12 mouse cellular contexts compared by ENCODE assay signal in the genomic region with DNA sequence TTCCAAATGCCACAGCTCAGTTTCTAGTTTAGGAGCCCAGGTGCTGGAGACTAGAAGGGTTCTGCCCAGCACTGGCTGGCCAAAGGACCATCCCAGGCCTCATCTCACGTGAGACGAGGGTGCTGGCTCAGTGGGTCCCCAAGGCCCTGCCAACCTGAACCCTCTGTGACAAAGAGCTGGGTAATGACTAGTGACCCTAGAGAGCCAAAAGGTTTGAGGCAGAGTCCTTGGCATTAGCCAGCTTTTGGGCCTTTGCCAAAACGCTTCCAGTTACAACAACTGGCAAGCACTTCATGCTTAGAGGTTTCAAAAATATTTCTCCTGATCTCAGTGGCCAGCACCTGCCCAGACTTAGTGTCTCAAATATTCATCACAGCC. TPM values are rescaled to one million over a fixed set of nuclear protein-coding genes. Genes with fewer than 3 reads are reported as not detected.
DNase-seq lines count a peak whose midpoint lies in the region; ATAC-seq lines count a peak whose summit lies in the region.
"Had no signal": no experiment of that assay in that cellular context is flagged by ENCODE, and none has a peak within 500 bp of the region (broad histone marks: within the 10 kb centered on the region; RNA-seq: fewer than 3 reads in every experiment).

No protein-coding gene starts in this region.

- H3K4me1 ChIP-seq in embryonic facial prominence, embryonic 14.5 days (ENCODE audit: control insufficient read depth, insufficient read depth, low read length), result no peaks in the 10 kb centered on the region
- H3K4me1 ChIP-seq in embryonic facial prominence, embryonic 10.5 days, result peaks cover 6% of the 10 kb centered on the region; the same call in 1 of the 2 replicates
- H3K4me1 ChIP-seq in forebrain, embryonic 10.5 days, result peaks cover 14% of the 10 kb centered on the region

- H3K36me3 ChIP-seq in embryonic facial prominence, embryonic 14.5 days (ENCODE audit: control insufficient read depth, insufficient read depth, low read length), result no peaks in the 10 kb centered on the region
- no peaks in the 10 kb centered on the region for H3K36me3 ChIP-seq in embryonic facial prominence, embryonic 10.5 days (replicated peaks)
- no peaks in the 10 kb centered on the region for H3K36me3 ChIP-seq in forebrain, embryonic 10.5 days (replicated peaks)

- peak; percentile 26; the same call in 1 of the 2 replicates for ATAC-seq in embryonic facial prominence, embryonic 14.5 days (ENCODE audit: low read depth)
- ATAC-seq: intestine, embryonic 16.5 days had no signal

- no peak overlapping the region for H3K9ac ChIP-seq in embryonic facial prominence, embryonic 14.5 days (ENCODE audit: low read depth, low read length)

- 64% methylated on average over 3 of the region's 3 CpGs for WGBS in embryonic facial prominence, embryonic 14.5 days
- WGBS in embryonic facial prominence, embryonic 10.5 days, result 57% methylated on average over 3 of the region's 3 CpGs
- WGBS in forebrain, embryonic 10.5 days, result 36% methylated on average over 3 of the region's 3 CpGs

- H3K4me3 ChIP-seq in embryonic facial prominence, embryonic 14.5 days (ENCODE audit: low read depth, low read length), result no peak overlapping the region
- no peak overlapping the region for H3K4me3 ChIP-seq in embryonic facial prominence, embryonic 10.5 days
- H3K4me3 ChIP-seq in forebrain, embryonic 10.5 days, result no peak overlapping the region
- H3K4me3 ChIP-seq: heart, adult 2 months had no signal

- H3K4me2 ChIP-seq in embryonic facial prominence, embryonic 14.5 days (ENCODE audit: low read depth, low read length), result no peak overlapping the region

- H3K27me3 ChIP-seq in embryonic facial prominence, embryonic 14.5 days (replicated peaks; ENCODE audit: control insufficient read depth, insufficient read depth, low read length), result peaks cover 8% of the 10 kb centered on the region; the same call in 1 of the 2 replicates
- peaks cover 82% of the 10 kb centered on the region for H3K27me3 ChIP-seq in embryonic facial prominence, embryonic 10.5 days (replicated peaks; ENCODE audit: low read depth, poor library complexity, severe bottlenecking)
- H3K27me3 ChIP-seq in forebrain, embryonic 10.5 days (ENCODE audit: poor library complexity, severe bottlenecking), result peaks cover 92% of the 10 kb centered on the region

- DNase-seq in embryonic facial prominence, embryonic 14.5 days (ENCODE audit: low spot score), result no peak
- no peak for DNase-seq in embryonic facial prominence, embryonic 10.5 days (ENCODE audit: low spot score)
- DNase-seq in left cerebral cortex, postnatal 4 days, result peak; percentile 27
- DNase-seq in left cerebral cortex, postnatal 36 days (ENCODE audit: low spot score in 2 of 2), result no peak
- peak; percentile 34 to 56 for DNase-seq in adrenal gland, adult 18-20 months (ENCODE audit: low spot score in 2 of 2)
- peak; percentile 42 for DNase-seq in kidney, postnatal 14 days
- DNase-seq in cerebellum, adult 11-12 months, result no peak
- DNase-seq in forebrain, embryonic 10.5 days (ENCODE audit: extremely low spot score, low spot score), result no peak
- DNase-seq: cerebellum, adult 11 months; liver had no signal

- intact Hi-C loops in left cerebral cortex, postnatal 4 days (cut with DNase I), result no loop called here
- intact Hi-C loops in left cerebral cortex, postnatal 36 days (cut with DNase I), result no loop called here

- no peak overlapping the region for H3K27ac ChIP-seq in embryonic facial prominence, embryonic 14.5 days (replicated peaks; ENCODE audit: low read depth, low read length)
- H3K27ac ChIP-seq in embryonic facial prominence, embryonic 10.5 days (replicated peaks), result no peak overlapping the region
- no peak overlapping the region for H3K27ac ChIP-seq in forebrain, embryonic 10.5 days
- H3K27ac ChIP-seq: heart, adult 2 months had no signal

- no peaks in the 10 kb centered on the region for H3K9me3 ChIP-seq in embryonic facial prominence, embryonic 14.5 days (ENCODE audit: control insufficient read depth, low read length)
- H3K9me3 ChIP-seq in embryonic facial prominence, embryonic 10.5 days, result no peaks in the 10 kb centered on the region
- H3K9me3 ChIP-seq in forebrain, embryonic 10.5 days, result no peaks in the 10 kb centered on the region

RNA-seq across cellular contexts. Expression of a gene that starts 0.9 kb away (rescaled TPM):
- polyA plus RNA-seq in embryonic facial prominence, embryonic 14.5 days (2014; fragmentation: Nextera tagmentation; extraction: Ambion mirVana), result 0.52 and 0.79 TPM in 2 replicates
- polyA plus RNA-seq in embryonic facial prominence, embryonic 10.5 days (2016; fragmentation: Nextera tagmentation; extraction: Ambion mirVana), result 0.25 TPM in 1 of 2 replicates, not detected in the other
- not detected for total RNA-seq in left cerebral cortex, postnatal 4 days (2021)
- total RNA-seq in left cerebral cortex, postnatal 36 days (2021), result not detected
- total RNA-seq in adrenal gland, adult 18-20 months (2021), result not detected
- 0.24 TPM in 1 of 2 replicates, not detected in the other for polyA plus RNA-seq in forebrain, embryonic 10.5 days (2016; fragmentation: Nextera tagmentation; extraction: Ambion mirVana)
- total RNA-seq: heart, adult 2 months had no signal
- polyA plus RNA-seq: heart, adult 2 months; intestine, embryonic 16.5 days had no signal

RNA-seq across cellular contexts. Expression of a gene that starts 17.6 kb away (rescaled TPM):
- 0.58 and 1.2 TPM in 2 replicates for polyA plus RNA-seq in embryonic facial prominence, embryonic 14.5 days (2014; fragmentation: Nextera tagmentation; extraction: Ambion mirVana)
- 0.15 and 0.31 TPM in 2 replicates for polyA plus RNA-seq in embryonic facial prominence, embryonic 10.5 days (2016; fragmentation: Nextera tagmentation; extraction: Ambion mirVana)
- under 1 TPM in 1 of 2 experiments, not detected in 1; 0.26 TPM for total RNA-seq in left cerebral cortex, postnatal 4 days (2021)
- under 1 TPM; 0.54 to 0.66 TPM for total RNA-seq in left cerebral cortex, postnatal 36 days (2021)
- under 1 TPM in 1 of 2 experiments, not detected in 1; 0.66 TPM for total RNA-seq in adrenal gland, adult 18-20 months (2021)
- polyA plus RNA-seq in forebrain, embryonic 10.5 days (2016; fragmentation: Nextera tagmentation; extraction: Ambion mirVana), result 0.25 TPM in 1 of 2 replicates, not detected in the other
- total RNA-seq: heart, adult 2 months had no signal

Comparison
In these comparisons a context has a peak if more than half of its experiments do, and no peak if none do; other contexts are left out.
1. DNase-seq: peak in left cerebral cortex, postnatal 4 days (single experiment), adrenal gland, adult 18-20 months (2 of 2) and kidney, postnatal 14 days (single experiment); none in embryonic facial prominence, embryonic 14.5 days (single experiment), embryonic facial prominence, embryonic 10.5 days (single experiment), left cerebral cortex, postnatal 36 days (0 of 2), cerebellum, adult 11-12 months (single experiment) and forebrain, embryonic 10.5 days (single experiment).